Mouse (Mus musculus) bone marrow macrophage, adult 2 months (primary cell): ENCODE measurements around the gene 4930404H24Rik.

Source experiments
- CTCF ChIP-seq: IDR thresholded peaks from 2 replicates; pipeline ENCODE4 v1.5.1; 2012; ENCODE audit warnings: low read depth, mild to moderate bottlenecking, low read length, moderate library complexity
- POLR2A ChIP-seq: IDR thresholded peaks from 2 replicates; pipeline ENCODE4 v1.6.1; 2012; ENCODE audit warnings: mild to moderate bottlenecking, low read depth, low read length, borderline replicate concordance

- TF ChIP-seq POLR2A (no peak), CTCF (no peak)
Observed at GRCm38 (mm10) chr2:153538898-153539297, 46.3 kb downstream of the 4930404H24Rik start.
